Mouse (Mus musculus) ovary, adult 18-20 months (tissue): ENCODE results near the gene Ubap1l.
"Not testable (repeated sequence)": the region's sequence is repeated elsewhere in the genome, so short reads cannot be mapped to it uniquely, and the experiment has no call there.

ENCODE experiments used
- DNase-seq: peaks from one replicate; pipeline ENCODE4 v3.0.0; 2022; ENCODE audit warnings: low spot score, mixed read lengths

Ubap1l gene

GRCm38 (mm10) chr9:65360641-65361448, at the start of gene Ubap1l:
TSS of gene Ubap1l (plus strand) at chr9:65361041.
- DNase-seq: no peak

GRCm38 (mm10) chr9:65312669-65313357, 48.0 kb upstream of the Ubap1l start:
- DNase-seq: no peak

GRCm38 (mm10) chr9:65313846-65314245, 47.0 kb upstream of the Ubap1l start:
- no peak for DNase-seq

- no peak for DNase-seq
These were observed 38.5 kb upstream of the Ubap1l start for GRCm38 (mm10) chr9:65322255-65322900.

- no peak for DNase-seq
These were observed 34.9 kb upstream of the Ubap1l start for GRCm38 (mm10) chr9:65325971-65326370.

- DNase-seq: no peak
These were observed 33.5 kb upstream of the Ubap1l start for GRCm38 (mm10) chr9:65327371-65327770.

- no peak for DNase-seq
These were observed 26.9 kb upstream of the Ubap1l start for GRCm38 (mm10) chr9:65333958-65334357.

- no peak for DNase-seq
These were observed 21.7 kb upstream of the Ubap1l start for GRCm38 (mm10) chr9:65339146-65339545.

GRCm38 (mm10) chr9:65340414-65340813, 20.4 kb upstream of the Ubap1l start:
- DNase-seq: no peak

- DNase-seq: not testable (repeated sequence)
These were observed 15.4 kb upstream of the Ubap1l start for GRCm38 (mm10) chr9:65345439-65345838.

GRCm38 (mm10) chr9:65345854-65346475, 14.9 kb upstream of the Ubap1l start, which contains the start of gene Pdcd7:
TSS of gene Pdcd7 (plus strand) at chr9:65346104.
- peak; percentile 89 for DNase-seq

GRCm38 (mm10) chr9:65346476-65347111, 14.2 kb upstream of the Ubap1l start:
- DNase-seq: peak; percentile 9

- DNase-seq: no peak
These were observed 13.6 kb upstream of the Ubap1l start for GRCm38 (mm10) chr9:65347112-65347850.

- no peak for DNase-seq
These were observed 7.6 kb upstream of the Ubap1l start for GRCm38 (mm10) chr9:65353251-65353650.

GRCm38 (mm10) chr9:65356561-65356960, 4.3 kb upstream of the Ubap1l start:
- no peak for DNase-seq

- peak; percentile 38 for DNase-seq
These were observed 3.9 kb upstream of the Ubap1l start for GRCm38 (mm10) chr9:65356971-65357370.

- no peak for DNase-seq
These were observed 1.8 kb upstream of the Ubap1l start for GRCm38 (mm10) chr9:65358956-65359480.

- no peak for DNase-seq
These were observed 2.8 kb downstream of the Ubap1l start for GRCm38 (mm10) chr9:65363684-65364083.

- DNase-seq: no peak
These were observed 4.9 kb downstream of the Ubap1l start for GRCm38 (mm10) chr9:65365721-65366120.

- DNase-seq: no peak
These were observed 10.9 kb downstream of the Ubap1l start for GRCm38 (mm10) chr9:65371756-65372155.

GRCm38 (mm10) chr9:65372449-65372848, 11.6 kb downstream of the Ubap1l start:
- no peak for DNase-seq
